Mouse (Mus musculus): Measurements from ENCODE around the gene Gart.

- TF ChIP-seq CTCF (IDR thresholded peaks at IDR 0.05; ENCODE audit: low read depth, low read length), result no peak
- TF ChIP-seq POLR2A (IDR thresholded peaks at IDR 0.05; ENCODE audit: borderline replicate concordance, low read depth, low read length), result no peak
Observed at GRCm38 (mm10) chr16:91623074-91623473, 23.7 kb downstream of the Gart start.
